Mouse (Mus musculus) hematopoietic stem cell, adult 5-6 weeks (primary cell): ENCODE results near the gene Olfr692. TPM values are rescaled to one million over a fixed set of nuclear protein-coding genes. Genes with fewer than 3 reads are reported as not detected.

Experiments used
- ATAC-seq, 2 experiments: fragments of 125-278 bp in 1 of 2; replicated peaks in 1 of 2; 2 replicates each; pipeline ENCODE4 v1.8.0; 2016 to 2017; ENCODE audit warnings: inconsistent platforms in 2 of 2, mild to moderate bottlenecking in 2 of 2, moderate number of reproducible peaks in 2 of 2, low read depth in 1 of 2, moderate TSS enrichment in 1 of 2; ENCODE audit not compliant: low FRiP score in 2 of 2, poor library complexity in 2 of 2, severe bottlenecking in 2 of 2, insufficient read depth in 1 of 2, low TSS enrichment in 1 of 2
- total RNA-seq: library from RNA; stranded (forward); fragments of 172-1452, 232-1000 nt; gene quantifications from 2 replicates; pipeline ENCODE4 v1.2.3, GENCODE M21; 2017

The Olfr692 gene
- total RNA-seq, 1 experiment from 2014 or later: not detected

GRCm38 (mm10) chr7:105396126-105396525, 28.1 kb downstream of the Olfr692 start:
- no peak for ATAC-seq

GRCm38 (mm10) chr7:105399058-105399934, 31.3 kb downstream of the Olfr692 start:
- ATAC-seq: peak; percentile 69 to 78

DNA sequence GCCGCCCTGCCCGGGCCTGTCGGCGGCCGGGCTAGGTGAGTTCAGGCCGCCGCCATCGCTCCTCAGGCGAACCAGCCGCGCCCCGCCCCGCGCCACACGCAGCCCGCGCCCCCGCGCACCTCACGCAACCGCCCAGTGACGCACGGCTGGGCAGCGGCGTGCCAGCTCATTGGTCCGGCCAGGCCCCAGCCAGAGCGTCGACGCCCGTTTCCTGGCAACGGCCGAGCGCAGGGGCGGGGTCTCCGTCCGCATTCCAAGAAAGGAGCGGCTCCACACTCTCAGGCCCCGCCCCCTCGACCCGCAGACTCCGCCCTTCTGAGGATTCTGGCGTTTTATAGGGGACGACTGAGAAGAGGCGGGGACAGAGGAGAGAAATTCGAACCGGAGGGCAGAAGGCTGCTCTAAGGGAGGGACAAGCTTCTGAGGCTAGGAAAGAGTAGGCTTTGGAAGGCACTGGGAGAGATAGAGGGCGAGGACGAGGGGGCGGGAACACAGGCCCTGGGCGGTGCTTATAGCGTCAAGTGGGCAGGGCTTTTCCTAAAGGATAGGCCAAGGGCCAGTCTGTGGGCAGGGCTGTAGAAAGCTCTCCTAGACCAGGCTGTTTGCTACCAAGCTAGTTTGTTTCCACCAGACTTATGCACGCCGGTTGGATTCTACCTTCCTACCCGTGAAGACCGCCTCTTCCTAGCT, 32.0 kb downstream of the Olfr692 start, which contains the start of gene Fam160a2:
Gene Fam160a2 (minus strand): TSS at position 120 of the 690 bp plus-strand sequence.
- ATAC-seq: peak; percentile 80 to 87

DNA sequence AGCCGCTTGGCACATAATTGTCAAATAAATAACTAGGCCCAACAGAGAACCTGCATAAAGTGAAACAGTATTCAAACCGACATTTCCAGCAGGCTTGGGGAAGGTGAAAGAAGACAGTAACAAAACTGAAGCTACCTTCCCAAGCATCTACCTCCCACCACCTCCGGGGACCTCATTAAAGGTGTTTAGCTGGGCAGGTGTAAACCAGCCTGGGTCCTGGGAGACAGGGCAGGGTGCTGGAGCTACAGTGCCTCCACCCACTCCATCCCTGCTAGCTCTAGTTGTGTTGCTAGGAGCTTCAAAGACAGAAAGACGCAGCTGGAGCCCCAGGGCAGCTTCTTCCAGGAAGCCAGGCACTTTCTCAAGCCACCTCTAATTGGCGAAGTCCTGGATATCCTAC, 36.2 kb downstream of the Olfr692 start, which contains the start of gene Cnga4:
Gene Cnga4 (plus strand): TSS at position 301 of the 400 bp plus-strand sequence.
- no peak for ATAC-seq

- ATAC-seq: peak in 1 of 2 experiments; percentile 57; a peak in 1 of 4 replicates
These were observed 38.3 kb downstream of the Olfr692 start for GRCm38 (mm10) chr7:105406322-105406721.

- peak; percentile 65 to 78; a peak in 2 of 4 replicates for ATAC-seq
These were observed 44.0 kb downstream of the Olfr692 start for GRCm38 (mm10) chr7:105411874-105412632.

DNA sequence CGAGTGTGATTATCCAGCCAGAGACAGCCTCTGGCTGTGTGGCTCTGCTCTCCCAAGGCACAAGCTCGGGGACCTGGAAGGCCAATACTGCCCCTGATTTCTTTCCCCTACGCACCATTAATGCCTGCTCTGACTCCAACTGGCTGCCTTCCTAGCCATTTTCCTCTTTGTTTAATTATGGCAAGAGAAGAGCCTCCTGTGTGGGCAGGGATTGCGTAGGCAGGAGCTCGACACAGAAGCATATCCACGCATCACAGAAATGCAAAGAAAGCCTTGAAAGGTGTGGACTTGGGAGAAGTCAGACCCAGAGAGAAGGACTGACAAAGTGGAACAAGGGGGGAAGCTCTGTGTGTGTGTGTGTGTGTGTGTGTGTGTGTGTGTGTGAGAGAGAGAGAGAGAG, 46.4 kb downstream of the Olfr692 start:
- ATAC-seq: no peak

- no peak for ATAC-seq
These were observed 48.5 kb downstream of the Olfr692 start for GRCm38 (mm10) chr7:105416529-105416928.

DNA sequence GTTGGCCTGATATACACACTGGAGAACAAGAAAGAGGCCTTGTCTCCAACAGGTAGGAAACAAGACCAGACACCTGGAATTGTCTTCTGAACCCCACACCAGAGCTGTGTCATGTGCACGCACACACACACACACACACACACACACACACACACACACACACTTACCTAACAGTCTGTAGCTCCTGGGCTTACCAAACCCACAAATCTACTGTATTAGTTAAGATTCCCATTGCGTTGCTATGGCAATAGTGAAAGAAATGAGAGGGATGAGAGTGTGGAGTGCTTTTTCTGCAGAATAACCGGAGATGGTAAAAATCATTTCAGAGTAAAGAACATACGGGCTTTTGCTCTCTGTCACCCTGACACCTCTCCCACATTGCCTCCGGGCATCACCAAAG, 50.1 kb downstream of the Olfr692 start:
- no peak for ATAC-seq

Other genes with a start within 250 kb of the Olfr692 start
- gene Olfr683, start 221.2 kb upstream of the Olfr692 start, total RNA-seq: not detected in 2 replicates
- gene Olfr684, start 204.6 kb upstream of the Olfr692 start, total RNA-seq: not detected in 2 replicates
- not detected in 2 replicates for gene Olfr685, start 182.2 kb upstream of the Olfr692 start, total RNA-seq
- gene Olfr686, start 160.7 kb upstream of the Olfr692 start, total RNA-seq: not detected in 2 replicates
- not detected in 2 replicates for gene Olfr688, start 80.1 kb upstream of the Olfr692 start, total RNA-seq
- gene Olfr689, start 57.1 kb upstream of the Olfr692 start, total RNA-seq: not detected in 2 replicates
- gene Olfr690, start 34.1 kb upstream of the Olfr692 start, total RNA-seq: not detected in 2 replicates
- not detected in 2 replicates for gene Olfr691, start 26.0 kb upstream of the Olfr692 start, total RNA-seq
- not detected in 2 replicates for gene Gm5901, start 6.8 kb downstream of the Olfr692 start, total RNA-seq
- gene Fam160a2, start 31.8 kb downstream of the Olfr692 start, total RNA-seq: 13.2 and 15.8 TPM in 2 replicates
- not detected in 2 replicates for gene Cnga4, start 36.3 kb downstream of the Olfr692 start, total RNA-seq
- not detected in 2 replicates for gene Cckbr, start 57.5 kb downstream of the Olfr692 start, total RNA-seq
- gene Cavin3, start 114.1 kb downstream of the Olfr692 start, total RNA-seq: 5.6 and 7.2 TPM in 2 replicates
- gene Smpd1, start 186.1 kb downstream of the Olfr692 start, total RNA-seq: 11.0 and 17.9 TPM in 2 replicates
- 5.9 and 9.5 TPM in 2 replicates for gene Apbb1, start 213.4 kb downstream of the Olfr692 start, total RNA-seq
- not detected in 2 replicates for gene Hpx, start 231.9 kb downstream of the Olfr692 start, total RNA-seq